Mouse (Mus musculus): ENCODE results near the gene Smim24. TPM values are rescaled to one million over a fixed set of nuclear protein-coding genes. Genes with fewer than 3 reads are reported as not detected.

Gene Smim24
- total RNA-seq, 2 experiments from 2014 or later, result 0.37 to 0.38 TPM

DNA sequence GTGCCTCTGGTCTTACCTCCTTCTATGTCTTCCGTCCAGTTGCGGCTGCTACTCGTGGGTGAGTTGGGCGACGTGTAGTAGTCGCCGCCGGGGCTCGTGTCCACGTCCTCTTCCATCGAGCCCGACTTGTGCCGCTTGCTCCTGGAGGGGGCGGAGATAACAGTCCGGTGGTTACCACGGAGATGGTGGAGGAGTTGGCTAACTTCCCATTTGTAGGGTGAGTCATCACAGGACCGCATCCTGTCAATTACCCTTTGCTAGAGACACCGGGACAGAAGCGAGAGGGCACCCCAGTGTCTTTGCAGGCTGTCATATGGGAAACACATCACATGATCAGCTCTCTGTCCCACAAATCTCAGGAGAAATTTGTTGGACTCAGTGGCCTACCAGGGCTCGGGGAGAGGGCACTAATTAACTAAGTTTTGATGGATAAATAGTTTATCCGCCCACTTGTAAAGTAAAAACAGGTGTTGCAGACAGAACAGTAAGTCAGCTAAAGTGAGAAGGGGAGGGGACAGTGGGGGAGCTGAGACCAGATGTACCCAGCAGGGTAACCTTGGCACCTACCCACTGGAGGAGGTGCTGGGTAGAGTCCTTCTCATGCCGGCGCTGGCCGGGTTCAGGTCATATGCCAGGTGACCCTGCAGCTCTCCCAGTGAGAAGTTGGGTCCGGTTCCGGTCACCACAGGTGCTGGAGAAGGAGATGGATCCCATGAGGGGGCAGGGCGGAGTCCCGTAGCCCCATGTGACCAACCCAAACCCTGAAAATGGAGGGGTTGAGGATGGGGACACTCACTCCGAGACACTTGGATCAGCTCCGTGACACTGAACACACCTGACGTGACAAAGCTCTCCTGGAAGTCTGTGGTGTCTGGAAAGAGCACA lies 14.9 kb downstream of the Smim24 start:
- peak; percentile 65 to 66 for DNase-seq
- intact Hi-C loops (cut with DNase I), result loop anchor here (2.0 kb wide), 1 partner anchor 27 kb away; no protein-coding TSS in a partner anchor

DNA sequence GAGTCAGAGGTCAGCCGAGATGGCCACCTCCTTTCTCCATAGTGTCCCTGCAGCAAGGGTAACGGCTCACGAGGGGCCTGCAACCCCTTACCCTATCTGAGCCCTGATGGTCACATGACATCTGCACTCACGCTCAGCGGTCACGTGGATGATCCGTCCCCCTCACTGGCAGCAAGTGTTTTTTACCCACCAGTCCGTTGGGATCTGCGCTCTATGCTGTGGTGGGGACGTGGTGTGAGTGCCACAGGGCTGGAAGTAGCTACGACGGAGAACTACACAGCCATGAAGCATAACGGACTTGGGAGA lies 15.5 kb downstream of the Smim24 start:
- intact Hi-C loops (cut with DNase I), result no loop called here
- DNase-seq, result no peak

DNA sequence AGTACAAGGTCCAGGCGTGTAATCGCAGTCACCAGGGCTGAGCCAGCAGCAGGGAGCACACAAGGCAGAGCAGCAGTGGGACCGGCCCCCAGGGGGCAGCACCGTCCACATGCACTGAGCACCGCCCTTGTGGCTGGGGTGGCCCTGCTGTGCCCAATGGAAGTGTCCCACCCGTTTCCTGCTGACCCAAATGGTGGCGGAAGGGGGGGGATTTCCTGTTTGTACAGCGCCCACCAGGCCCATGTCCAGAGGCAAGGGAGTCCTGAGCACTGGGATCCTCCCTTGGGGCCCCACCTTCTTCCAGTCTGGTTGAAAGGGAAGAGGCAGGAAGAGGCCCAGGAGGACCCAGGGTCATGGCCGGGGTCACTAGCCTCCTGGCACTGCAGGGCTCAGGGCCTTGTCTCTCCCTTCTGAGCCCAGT lies 16.0 kb downstream of the Smim24 start:
- intact Hi-C loops (cut with DNase I), result no loop called here
- DNase-seq, result peak; percentile 84 to 85

DNA sequence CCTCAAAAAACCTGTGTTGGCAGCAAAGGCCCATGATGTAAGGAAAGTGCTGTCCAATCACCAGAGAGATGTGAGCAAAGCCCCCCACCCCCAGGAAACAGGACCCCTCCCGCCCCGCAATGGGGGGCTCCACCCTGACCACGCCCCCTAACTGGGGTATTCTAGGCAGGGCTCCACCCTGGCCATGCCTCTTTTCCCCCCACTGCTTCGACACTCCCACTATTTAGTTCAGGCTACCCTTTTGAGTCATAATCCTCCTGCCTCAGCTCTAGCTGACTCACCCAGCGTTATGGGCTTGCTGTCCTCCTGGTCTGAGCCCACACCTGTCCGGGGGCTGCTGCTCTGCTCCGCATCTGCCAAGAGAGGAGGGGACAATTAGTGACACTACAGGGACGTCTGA lies 16.5 kb downstream of the Smim24 start:
- intact Hi-C loops (cut with DNase I), result no loop called here
- DNase-seq, result no peak

DNA sequence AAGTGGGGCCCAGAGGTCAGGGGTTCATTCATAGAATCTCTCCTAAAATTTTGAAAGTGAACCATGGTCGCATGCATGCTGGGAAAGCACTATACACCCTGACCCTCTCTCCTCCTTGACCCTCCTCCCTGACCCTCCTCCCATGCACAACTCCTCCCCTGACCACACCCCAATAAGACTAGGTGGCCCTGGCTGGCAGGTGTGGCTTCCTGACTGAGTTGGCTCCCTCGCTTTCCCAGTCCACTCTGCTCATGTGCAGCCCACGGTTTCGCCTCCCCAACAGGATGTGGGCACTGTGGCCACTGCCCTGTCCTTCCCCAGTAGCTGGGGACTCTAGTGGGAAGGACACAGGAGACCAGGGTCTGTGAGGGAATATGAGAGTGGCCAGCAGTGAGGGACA lies 17.5 kb downstream of the Smim24 start:
- intact Hi-C loops (cut with DNase I), result no loop called here
- no peak for DNase-seq

DNA sequence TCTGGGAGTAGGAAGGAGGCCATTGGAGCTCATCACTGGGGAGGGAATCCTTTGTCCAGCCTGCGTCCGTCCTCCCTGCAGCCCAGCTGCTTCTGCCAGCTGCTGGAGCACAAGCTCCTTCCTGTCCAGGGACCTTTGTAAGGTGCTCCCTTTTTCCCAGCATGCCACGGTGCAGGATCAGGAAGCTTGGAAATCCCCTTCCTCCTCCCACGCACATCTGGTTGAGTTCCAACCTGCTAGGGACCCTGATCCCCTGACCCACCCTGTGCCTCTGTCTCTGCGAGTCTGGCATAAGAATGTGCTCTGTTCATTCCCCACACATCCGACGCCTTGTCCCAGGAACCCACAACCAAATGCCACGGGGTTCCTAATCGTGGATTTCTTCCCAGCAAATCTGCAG lies 18.1 kb downstream of the Smim24 start:
- DNase-seq, result no peak
- intact Hi-C loops (cut with DNase I), result no loop called here

DNA sequence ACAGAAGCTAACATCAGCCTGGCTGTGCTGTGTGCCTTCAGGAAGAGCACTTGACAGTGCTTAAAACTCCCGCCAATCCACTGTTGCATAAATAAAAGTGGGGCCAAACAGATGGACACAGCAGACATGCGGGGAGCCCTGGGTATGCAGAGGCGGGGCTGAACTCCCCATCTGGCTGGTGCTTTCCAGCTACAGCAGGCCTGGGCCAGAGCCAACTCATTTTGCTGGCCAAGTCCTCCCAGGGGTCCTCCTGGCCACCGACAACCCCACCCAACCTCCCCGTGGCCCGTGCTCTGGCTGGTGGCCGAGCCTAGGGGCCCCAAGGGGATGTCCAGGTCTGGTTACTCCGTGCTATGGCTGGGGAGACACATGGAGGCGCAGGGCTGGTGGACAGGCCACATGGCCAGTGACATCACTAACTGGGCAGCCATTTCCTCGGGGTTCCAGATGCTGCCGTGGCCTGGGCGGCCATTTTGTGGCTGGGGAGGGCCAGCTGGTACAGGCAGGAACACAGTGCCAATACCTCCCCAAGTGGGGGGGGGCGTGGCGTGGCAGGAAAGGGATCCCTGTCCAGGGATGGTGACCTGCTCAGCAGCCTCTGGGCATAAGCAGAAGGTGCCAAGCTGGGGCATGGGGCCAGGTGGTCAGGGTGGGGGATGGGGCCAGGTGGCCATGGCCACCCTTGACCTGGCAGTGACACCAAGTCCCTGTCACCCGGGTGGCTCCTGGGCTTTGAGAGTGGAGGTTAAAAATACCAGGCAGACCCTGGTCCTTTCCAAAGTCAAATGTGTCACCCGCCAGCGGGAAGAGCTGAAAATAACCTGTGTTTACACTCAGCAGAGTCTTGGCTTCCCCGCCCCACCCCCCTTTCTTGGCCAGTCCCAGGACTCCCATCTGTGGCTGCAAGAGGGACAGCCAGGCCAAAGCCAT lies 18.9 kb downstream of the Smim24 start:
- intact Hi-C loops (cut with DNase I), result no loop called here
- peak; percentile 92 to 98 for DNase-seq

DNA sequence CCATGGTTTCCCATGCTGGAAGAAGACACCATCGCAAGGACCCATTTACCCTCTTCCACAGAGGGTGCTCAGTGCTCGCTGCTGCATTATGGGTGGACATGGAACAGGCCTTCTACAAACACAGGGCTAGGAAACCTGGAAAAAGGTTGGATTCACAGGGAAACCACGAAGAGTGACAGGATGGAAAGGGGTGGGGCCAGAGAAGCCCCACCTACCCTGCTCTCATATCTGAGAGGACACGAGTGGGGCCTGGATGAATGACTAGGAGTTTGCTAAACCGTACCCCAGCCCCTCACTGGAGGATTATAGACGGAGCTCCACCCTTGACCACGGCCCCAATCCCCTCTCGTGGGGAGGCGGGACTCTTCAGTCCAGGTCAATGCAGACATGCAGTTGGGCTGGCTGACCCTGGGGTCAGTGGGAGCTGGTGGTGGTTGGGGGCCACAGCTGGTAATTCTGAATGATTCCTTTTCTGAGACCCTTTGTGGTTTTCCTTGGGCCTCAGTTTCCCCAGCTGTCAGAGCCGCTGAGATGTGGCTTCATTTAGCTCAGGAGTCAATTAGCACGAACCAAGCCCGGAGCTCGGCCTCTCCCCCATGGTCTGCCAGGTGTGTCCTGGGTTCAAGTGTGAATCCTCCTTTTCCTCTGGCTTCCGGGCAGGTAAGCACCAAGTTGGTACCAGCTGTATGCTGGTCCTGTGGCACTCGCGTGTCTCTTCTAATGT lies 19.9 kb downstream of the Smim24 start:
- peak in 1 of 2 experiments; percentile 18 for DNase-seq
- intact Hi-C loops (cut with DNase I), result no loop called here

DNA sequence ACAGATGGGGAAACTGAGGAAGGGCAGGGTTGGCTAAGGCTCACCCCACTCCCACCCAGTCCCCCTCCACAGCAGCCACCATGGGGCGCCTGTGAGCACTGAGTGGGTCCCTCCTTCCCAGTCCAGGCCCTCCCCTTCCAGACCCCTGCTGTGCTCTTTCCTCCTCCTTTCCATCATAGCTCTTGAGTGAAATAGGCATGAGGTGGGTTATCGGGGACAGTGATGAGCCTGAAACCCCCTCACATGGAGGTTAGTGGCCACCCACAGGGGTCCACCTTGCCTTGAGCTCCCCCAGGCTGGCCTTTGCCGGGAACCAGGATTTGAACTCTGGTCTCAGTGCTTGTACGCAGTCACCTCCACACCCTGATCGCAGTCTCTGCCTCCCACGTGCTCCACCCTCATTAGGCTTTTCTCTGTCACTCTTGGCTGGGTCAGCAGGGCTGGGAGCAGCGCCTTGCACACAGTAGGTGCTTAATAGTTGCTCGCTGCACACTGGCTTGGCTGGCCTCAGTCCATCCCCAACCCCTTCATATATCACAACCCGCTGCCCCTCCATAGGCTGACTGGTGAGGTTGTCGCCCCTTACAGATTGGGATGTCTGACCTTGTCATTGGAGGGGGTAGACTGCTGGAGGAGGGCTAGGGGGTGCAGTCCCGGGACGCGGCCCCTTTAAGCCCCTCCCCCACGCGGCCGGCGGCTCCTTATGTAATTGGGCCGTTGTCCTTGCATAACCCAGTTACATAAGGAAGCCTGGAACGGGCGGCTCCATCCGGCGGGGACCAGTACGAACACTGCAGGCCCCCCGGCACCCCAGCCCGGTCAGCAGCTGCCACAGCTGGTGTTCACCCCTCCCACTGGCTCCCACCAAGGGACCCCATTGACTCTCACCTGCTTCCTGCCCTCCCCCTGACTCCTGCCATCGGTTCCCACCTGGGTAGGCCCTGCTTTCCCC lies 20.7 kb downstream of the Smim24 start:
- DNase-seq, result peak; percentile 88 to 93

DNA sequence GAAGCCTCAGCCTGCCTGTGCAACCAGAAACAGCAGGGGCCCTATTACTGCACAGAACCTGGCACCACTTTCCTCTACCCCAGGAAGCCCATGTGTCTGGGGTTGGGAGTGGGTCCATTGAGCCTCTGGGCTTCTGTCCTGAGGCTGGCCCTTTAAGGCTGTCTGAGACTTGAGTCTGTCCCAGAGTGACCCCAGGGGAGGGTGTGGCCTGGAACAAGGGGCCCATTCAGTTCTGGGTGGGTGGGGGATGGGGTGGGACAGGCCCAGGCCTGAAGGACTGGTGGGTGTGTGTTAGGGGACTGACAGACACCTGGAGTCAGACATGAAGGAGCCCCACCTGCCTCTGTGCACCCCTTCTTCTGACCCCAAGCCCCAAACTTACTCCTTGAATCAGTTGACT lies 21.8 kb downstream of the Smim24 start:
- intact Hi-C loops (cut with DNase I), result loop anchor here (1.0 kb wide), 1 partner anchor 11 kb away; no protein-coding TSS in a partner anchor

More for the DNA sequence above, 20.7 kb downstream of the Smim24 start:
- intact Hi-C loops (cut with DNase I), result no loop called here

DNA sequence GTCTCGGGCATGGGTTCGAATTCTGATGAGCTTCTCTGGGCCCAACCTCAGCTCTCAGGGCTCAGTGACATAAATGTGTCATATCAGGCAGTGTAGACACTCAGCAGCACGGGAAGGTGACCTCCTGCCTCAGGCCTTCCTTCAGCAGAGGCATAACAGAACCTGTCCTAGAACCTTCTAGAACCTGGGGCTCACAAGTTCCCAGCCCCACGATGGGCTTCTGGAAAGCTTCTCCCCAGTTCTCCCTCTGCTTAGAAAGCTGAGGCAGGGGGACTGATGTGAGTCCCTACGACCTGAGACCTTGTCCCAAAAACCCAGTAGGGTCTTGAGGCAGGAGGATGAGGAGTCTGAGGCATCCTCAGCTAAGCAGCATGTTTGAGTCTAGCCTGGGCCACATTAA lies 22.3 kb downstream of the Smim24 start:
- intact Hi-C loops (cut with DNase I), result loop anchor here (1.0 kb wide), 1 partner anchor 10 kb away; no protein-coding TSS in a partner anchor

More for the DNA sequence above, 21.8 kb downstream of the Smim24 start:
- DNase-seq, result peak in 1 of 2 experiments; percentile 64

DNA sequence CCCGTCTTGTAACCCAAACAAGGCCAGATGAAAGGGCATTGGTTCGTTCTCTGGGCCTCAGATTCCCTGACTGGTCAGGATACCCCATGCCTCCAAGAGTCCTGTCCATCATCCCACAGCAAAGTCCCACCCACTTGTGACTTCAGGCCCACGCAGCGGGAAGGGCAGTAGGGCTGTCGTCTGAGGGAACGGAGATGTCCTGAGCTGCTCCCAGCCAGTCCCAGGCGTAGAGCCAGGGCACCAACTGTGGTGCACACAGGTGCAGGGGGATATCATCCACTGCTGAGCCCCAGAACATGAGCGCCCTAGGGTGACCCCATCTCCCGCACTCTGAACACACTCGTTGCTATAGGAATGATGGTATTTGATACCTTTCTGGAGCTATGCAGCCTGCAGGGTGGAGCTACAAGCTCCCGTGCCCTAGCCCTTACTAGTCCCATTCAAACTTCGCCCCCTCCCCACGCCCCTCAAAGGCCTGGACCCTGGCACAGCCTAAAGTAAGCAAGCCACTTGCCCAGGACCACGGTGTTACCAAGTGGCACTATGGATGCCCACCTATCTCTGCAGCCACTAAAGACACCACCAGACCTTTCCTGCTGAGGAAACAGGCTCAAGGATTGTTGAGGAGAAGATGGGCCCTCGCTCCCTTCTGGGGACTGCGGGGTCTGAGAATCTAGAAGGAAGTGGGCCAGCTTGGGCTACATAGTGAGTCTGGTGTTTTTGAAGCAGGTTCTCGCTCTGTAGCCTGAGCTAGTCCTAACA lies 22.9 kb downstream of the Smim24 start:
- DNase-seq, result peak in 1 of 2 experiments; percentile 77
- intact Hi-C loops (cut with DNase I), result loop anchor here (1.0 kb wide), 1 partner anchor 10 kb away; no protein-coding TSS in a partner anchor

More for the DNA sequence above, 22.3 kb downstream of the Smim24 start:
- DNase-seq, result no peak

DNA sequence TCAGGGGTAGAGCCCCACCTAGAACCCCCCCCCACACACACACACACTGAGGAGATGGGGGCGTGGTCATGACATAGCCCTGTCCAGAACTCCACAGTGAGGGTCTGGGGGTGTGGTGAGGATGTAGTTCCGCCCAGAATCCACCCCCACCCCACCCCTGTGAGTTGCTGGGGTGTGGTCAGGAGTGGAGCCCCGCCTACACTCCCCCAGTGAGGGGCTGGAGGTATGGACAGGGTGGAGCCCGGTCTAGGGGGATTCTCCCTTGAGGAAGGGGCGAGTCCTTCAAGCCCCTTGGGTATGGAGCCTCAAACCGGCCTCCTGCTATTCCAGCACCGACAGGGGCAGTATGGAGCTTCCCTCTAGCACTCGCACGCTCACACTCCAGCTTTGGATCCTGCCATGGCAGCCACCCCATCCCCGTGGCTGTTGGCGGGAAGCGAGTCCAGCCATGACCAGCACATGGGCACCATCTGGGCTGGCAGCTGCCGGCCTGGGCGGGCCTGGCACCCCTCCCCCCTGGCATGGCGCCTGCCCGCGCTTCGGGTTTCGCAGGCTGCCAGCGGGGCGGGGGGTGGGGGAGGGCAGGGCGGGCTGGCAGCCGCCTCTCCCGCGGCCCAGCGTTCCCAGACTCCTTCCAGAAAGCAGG lies 23.9 kb downstream of the Smim24 start:
- DNase-seq, result peak; percentile 87 to 89
- intact Hi-C loops (cut with DNase I), result no loop called here

DNA sequence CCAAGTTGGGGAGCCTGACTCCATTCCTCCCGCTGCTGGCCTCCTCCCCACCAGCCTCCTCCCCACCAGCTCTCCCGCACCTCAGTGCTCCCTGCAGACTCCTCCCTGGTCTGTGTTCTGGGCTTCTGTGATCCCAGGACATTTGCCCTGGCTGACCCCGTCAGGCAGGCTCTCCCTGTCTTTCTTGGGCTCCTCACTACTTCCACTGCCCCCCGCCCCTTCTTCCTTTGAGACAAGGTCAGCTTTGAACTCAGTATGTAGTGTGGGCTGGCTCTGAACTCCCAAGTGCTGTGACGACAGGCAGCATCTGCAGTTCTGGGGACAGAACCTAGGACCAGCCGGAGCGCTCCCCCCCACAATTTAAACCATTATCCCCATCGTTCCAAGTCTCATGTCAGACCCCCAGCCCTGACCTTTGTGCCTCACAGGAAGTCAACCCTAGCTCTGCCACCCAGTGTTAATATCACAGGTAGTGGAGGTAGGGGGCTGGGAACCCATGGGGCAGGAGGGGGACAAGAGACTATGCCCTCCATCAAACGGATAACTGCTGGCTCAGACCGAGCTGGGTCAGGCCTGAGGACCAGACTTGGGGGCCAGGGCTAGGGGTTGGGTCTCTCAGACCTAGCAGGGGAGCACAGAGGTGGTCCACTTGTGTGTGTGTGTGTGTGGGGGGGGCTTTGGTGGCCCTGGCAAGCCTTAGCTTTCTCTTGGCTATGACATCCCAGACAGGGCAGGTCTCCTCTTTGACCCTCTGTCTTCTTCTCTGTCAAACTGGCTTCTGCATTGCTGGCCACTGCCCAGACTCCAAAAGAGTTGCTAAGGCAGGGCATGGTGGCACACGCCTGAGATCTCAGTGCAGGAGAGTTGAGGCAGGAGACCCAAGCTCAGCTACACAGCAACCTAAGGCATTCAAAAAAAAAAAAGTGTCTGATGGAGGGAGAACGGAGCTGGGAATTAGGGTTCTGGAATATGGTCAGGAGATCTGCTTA lies 24.7 kb downstream of the Smim24 start:
- intact Hi-C loops (cut with DNase I), result no loop called here
- peak; percentile 6 to 20 for DNase-seq

DNA sequence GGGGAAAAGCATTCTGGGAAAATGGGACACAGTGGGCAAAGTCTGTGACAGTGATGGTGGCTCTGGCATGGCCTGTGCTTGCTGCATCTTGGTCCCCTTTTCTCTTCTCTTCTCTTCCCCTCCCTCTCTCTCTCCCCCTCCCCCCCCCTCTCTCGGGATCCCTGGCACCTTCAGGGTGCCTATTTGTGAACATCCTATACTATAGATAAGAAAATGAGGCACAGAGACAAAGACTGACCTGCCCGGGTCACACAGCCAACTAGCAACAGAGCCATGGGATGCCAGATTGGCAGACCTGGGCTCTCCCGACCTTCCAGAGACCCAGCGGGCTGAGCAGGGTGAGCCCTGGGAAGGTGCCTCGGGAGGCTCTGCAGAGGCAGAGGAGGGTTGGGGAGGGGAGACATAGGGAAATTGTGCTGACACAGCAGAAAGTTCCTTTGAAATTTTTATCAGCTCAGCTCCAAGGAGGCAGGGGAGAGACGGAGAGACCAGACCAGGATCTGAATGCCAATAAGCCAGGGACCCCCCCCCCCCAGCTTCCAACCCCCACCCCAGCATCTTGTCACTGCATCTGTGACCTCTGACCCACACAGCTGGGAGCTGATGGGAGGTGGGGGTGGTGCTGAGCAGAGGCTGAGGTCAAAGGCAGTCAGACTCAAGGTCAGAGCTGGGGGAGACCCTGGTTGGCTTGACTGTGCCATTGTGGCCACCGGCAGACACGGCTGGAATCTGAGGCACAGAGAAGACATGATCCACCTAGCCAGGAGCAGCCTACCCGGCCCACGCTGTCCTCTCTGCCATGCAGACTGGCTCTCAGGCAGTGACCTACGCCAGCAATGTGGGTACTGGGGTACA lies 25.6 kb downstream of the Smim24 start:
- DNase-seq, result peak; percentile 4 to 13
- intact Hi-C loops (cut with DNase I), result no loop called here

Data from gastrocnemius, postnatal 36 days (tissue).